Mouse (Mus musculus) liver, adult 2 months (tissue): ENCODE measurements at regions not wholly inside any gene's neighbourhood (a gene's known extent, or its start where the extent isn't known, plus 50 kb on each side); places are given as distances from the start of the nearest gene placed in this dataset.

Experiments
- DNase-seq: peaks from one replicate; pipeline ENCODE4 v3.0.0-alpha.2; 2011; ENCODE audit warnings: low read depth, low spot score; ENCODE audit errors: extremely low read depth
- H3K27ac ChIP-seq: fragments of 200-500 bp; replicated peaks from 2 replicates; pipeline ENCODE4 v1.5.1; 2012; ENCODE audit warnings: low read depth, mild to moderate bottlenecking, control low read depth, inconsistent platforms, low read length; ENCODE audit not compliant: insufficient read depth
- H3K27me3 ChIP-seq: fragments of 200-500 bp; 2 replicates; pipeline ENCODE4 v1.6.1; 2012; ENCODE audit warnings: mild to moderate bottlenecking, moderate library complexity, low read length, inconsistent platforms; ENCODE audit not compliant: control insufficient read depth, insufficient read depth
- H3K36me3 ChIP-seq: fragments of 200-500 bp; 2 replicates; pipeline ENCODE4 v1.6.1; 2012; ENCODE audit warnings: low read length, inconsistent platforms; ENCODE audit not compliant: control insufficient read depth, insufficient read depth
- H3K4me1 ChIP-seq: fragments of 200-500 bp; 2 replicates; pipeline ENCODE4 v1.6.1; 2011; ENCODE audit warnings: low read length; ENCODE audit not compliant: control insufficient read depth, insufficient read depth
- H3K4me3 ChIP-seq: fragments of 200-500 bp; 2 replicates; pipeline ENCODE4 v1.5.1; 2011; ENCODE audit warnings: low read depth, mild to moderate bottlenecking, control low read depth, low read length, moderate library complexity; ENCODE audit not compliant: insufficient read depth
- H3K79me2 ChIP-seq: fragments of 200-500 bp; 2 replicates; pipeline ENCODE4 v1.6.1; 2012; ENCODE audit warnings: inconsistent platforms, mild to moderate bottlenecking, low read length, moderate library complexity; ENCODE audit not compliant: control insufficient read depth, insufficient read depth
- H3K9ac ChIP-seq: fragments of 200-500 bp; 2 replicates; pipeline ENCODE4 v1.6.1; 2012; ENCODE audit warnings: low read depth, mild to moderate bottlenecking, control low read depth, inconsistent platforms, low read length
- CTCF ChIP-seq: fragments of 200-500 bp; IDR thresholded peaks from 2 replicates; pipeline ENCODE4 v1.5.1; 2011; ENCODE audit warnings: low read depth, low read length, control low read depth
- POLR2A ChIP-seq: fragments of 200-500 bp; IDR thresholded peaks from 2 replicates; pipeline ENCODE4 v1.6.1; 2011; ENCODE audit warnings: low read length, control low read depth; ENCODE audit not compliant: insufficient read depth; ENCODE audit errors: extremely low read depth
- WGBS: fragments of 180-500 bp; shearing (Covaris S2); methylation state at CpG from one replicate; pipeline ENCODE4 v1.1.7; 2018; 5-methylcytosine and 5-hydroxymethylcytosine counted together

- Histone ChIP-seq H3K36me3 (no peaks in the 10 kb centered on the region), H3K4me3 (no peak overlapping the region), H3K27ac (no peak overlapping the region), H3K79me2 (no peaks in the 10 kb centered on the region), H3K4me1 (no peaks in the 10 kb centered on the region), H3K9ac (no peak overlapping the region), H3K27me3 (no peaks in the 10 kb centered on the region)
- DNase-seq, result no peak
- TF ChIP-seq POLR2A (no peak), CTCF (no peak)
- WGBS, result 87% methylated on average over 1 of the region's 1 CpGs
These were observed 56.4 kb downstream of the Rassf10 start for GRCm38 (mm10) chr7:113010150-113010549.

DNA sequence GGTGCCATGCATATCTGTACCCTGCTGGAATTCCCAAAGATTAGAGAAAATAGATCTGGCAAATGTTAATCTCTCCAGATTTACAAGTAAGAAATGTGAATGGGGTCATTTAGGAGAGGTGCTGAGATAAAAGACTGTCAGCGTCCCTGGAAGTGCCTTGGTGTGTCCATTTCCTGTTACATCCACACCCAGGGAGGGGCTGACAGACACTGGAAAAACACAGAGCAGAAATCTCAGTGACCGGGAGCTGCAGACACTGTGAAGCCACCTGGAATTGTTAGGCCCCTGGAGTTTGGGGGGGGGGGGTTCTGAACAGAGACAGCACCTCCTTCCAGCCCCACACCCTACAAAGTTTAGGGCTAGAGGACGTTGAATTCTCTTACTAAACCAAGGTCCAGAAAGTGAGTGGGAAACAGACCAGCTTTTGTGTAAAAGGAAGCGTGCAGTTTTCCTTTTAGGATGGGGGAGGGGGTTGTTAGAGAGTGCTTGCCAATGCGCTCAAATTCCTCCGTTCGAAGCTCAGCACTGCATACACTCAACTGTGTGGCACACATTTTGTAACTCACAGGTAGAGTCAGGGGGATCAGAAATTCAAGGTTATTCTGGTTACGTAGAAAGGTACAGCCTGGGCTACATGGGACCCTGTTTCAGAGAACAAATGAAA is 63.5 kb downstream of the Rassf10 start:
- no peak overlapping the region for H3K9ac ChIP-seq
- no peaks in the 10 kb centered on the region for H3K27me3 ChIP-seq
- H3K4me3 ChIP-seq, result no peak overlapping the region
- no peaks in the 10 kb centered on the region for H3K36me3 ChIP-seq
- WGBS, result 45% methylated on average over 8 of the region's 8 CpGs
- H3K79me2 ChIP-seq, result no peaks in the 10 kb centered on the region
- DNase-seq, result no peak
- TF ChIP-seq CTCF (no peak), POLR2A (no peak)
- no peak overlapping the region for H3K27ac ChIP-seq
- H3K4me1 ChIP-seq, result no peaks in the 10 kb centered on the region

DNA sequence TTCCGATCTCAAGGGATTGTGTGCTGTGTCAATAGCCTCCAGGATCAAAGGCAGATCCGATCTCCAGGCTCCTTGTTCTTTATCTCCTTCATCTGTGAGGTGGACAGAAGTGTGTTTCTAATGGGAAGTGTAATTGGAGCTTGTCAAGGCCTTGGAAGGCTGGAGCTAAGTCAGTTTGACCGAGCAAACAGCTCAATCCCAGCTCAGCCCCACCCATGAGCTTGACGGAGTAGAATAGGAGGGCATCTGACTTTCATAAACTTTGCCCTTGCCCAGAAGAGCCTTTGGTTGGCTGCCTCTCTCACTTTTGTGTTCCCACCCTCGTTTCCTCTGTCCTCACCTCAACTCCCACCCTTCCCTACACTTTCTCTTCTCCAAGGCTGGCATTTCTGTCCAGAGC is 67.7 kb downstream of the Rassf10 start:
- no peaks in the 10 kb centered on the region for H3K27me3 ChIP-seq
- 63% methylated on average over 5 of the region's 5 CpGs for WGBS
- DNase-seq, result no peak
- H3K4me1 ChIP-seq, result no peaks in the 10 kb centered on the region
- H3K4me3 ChIP-seq, result no peak overlapping the region
- no peak overlapping the region for H3K9ac ChIP-seq
- TF ChIP-seq POLR2A, result no peak
- TF ChIP-seq CTCF, result no peak
- no peaks in the 10 kb centered on the region for H3K36me3 ChIP-seq
- no peaks in the 10 kb centered on the region for H3K79me2 ChIP-seq
- H3K27ac ChIP-seq, result no peak overlapping the region

GRCm38 (mm10) chr7:113022516-113022915 is 68.8 kb downstream of the Rassf10 start:
- Histone ChIP-seq H3K4me3 (no peak overlapping the region), H3K27ac (no peak overlapping the region), H3K4me1 (no peaks in the 10 kb centered on the region), H3K36me3 (no peaks in the 10 kb centered on the region), H3K27me3 (no peaks in the 10 kb centered on the region), H3K79me2 (no peaks in the 10 kb centered on the region), H3K9ac (no peak overlapping the region)
- WGBS, result 28% methylated on average over 2 of the region's 2 CpGs
- DNase-seq, result no peak
- TF ChIP-seq POLR2A, result no peak
- no peak for TF ChIP-seq CTCF

DNA sequence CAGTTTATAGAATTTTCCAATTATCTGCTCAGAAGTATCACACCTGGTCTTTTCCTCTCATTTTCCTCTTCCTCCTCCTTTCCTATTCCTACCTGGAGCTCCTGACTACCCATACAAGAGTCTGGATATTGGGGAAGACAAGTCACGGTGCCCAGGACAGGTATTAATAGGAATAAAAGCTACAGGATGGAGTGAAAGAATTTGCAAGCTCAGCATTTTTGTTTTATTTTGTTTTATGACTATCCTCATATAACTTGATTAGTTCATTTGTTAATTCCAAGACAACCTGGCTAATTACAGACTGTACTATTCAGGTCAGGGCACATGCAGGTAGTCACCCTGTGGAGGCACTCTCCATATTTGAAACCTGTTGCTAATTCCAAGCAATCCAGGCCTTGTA is 72.0 kb downstream of the Rassf10 start:
- 95% methylated on average over 1 of the region's 1 CpGs for WGBS
- no peaks in the 10 kb centered on the region for H3K36me3 ChIP-seq
- DNase-seq, result no peak
- H3K9ac ChIP-seq, result no peak overlapping the region
- H3K27me3 ChIP-seq, result no peaks in the 10 kb centered on the region
- no peak overlapping the region for H3K4me3 ChIP-seq
- H3K27ac ChIP-seq, result no peak overlapping the region
- H3K4me1 ChIP-seq, result no peaks in the 10 kb centered on the region
- H3K79me2 ChIP-seq, result no peaks in the 10 kb centered on the region
- TF ChIP-seq CTCF, result no peak
- no peak for TF ChIP-seq POLR2A

DNA sequence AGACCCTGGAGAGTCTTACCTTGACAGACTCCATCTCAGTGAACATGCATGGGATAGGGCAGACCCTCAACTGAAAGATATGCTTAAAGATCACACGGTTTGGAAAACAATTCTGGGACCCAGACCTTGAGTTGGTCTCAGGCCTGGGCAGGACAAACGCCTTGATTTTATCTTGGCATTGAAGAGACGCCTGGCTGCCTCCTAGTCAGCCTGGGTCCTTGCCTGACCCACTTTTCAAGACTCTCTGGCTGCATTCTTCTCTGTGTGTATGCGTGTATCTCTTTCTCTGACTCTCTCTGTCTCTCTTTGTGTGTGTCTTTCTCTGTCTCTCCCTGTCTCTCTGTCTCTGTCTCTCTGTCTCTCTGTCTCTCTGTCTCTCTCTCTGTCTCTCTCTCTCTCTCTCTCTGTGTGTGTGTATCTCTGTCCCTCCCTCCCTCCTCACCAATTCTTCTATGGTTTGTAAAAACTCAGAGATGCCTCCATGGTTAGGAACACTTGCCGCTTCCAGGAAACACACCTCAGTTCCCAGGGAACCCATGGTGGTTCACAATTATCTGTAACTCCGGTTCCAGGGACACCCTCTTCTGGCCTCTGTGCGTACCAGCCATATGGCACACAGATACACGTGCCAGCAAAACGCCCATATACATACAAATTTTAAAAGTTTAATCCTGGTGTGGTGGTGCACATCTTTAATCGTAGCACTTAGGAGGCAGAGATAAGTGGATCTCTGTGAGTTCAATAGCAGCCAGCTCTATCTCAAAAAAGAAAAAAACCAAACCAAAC is 72.7 kb downstream of the Rassf10 start:
- TF ChIP-seq POLR2A (no peak), CTCF (no peak)
- Histone ChIP-seq H3K27ac (no peak overlapping the region), H3K36me3 (no peaks in the 10 kb centered on the region), H3K9ac (no peak overlapping the region), H3K79me2 (no peaks in the 10 kb centered on the region), H3K27me3 (no peaks in the 10 kb centered on the region), H3K4me3 (no peak overlapping the region), H3K4me1 (no peaks in the 10 kb centered on the region)
- no peak for DNase-seq
- WGBS, result 79% methylated on average over 10 of the region's 10 CpGs
